Mouse (Mus musculus) urinary bladder, postnatal 14 days (tissue): ENCODE results near the gene Luc7l3.

Experiments
- DNase-seq: peaks from one replicate; pipeline ENCODE4 v3.0.0; 2021; ENCODE audit warnings: low spot score

The Luc7l3 gene

DNA sequence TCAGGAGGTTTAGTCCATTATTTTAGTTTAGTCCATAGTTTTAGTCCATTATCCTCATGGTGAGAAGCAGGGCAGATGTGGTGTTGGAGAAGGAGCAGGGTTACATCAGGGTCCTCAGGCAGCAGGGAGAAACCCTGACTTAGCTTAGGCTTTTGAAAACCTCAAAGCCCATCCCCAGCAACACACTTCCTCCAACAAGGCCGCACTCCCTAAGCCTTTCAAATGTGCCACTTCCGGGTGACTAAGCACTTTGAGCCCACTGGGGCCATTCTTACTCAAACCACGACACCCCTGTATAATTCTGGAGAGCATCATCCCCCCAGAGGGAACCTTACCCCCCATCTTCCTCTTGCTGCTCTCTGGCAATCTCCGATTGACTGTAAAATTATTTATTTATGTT, 62.0 kb downstream of the Luc7l3 start:
- no peak for DNase-seq

DNA sequence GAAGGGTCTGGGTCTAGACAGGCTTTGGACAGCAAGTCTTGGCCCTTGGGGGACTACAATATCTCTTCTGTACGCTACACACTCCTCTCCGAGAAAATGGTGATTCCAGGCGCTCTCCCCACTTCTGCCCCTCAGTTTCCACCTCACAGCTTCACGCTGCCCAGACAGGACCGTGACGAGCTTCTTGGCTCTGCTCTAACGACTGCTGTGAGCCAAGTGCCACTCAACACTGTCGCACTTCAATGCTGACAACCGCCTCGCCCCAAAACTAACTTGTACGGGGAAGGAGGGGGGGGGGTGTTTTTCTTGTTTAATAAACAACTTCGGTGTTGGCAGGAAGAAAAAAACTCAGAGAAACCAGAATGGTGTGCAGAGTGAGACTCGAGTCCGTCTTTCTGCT, 63.8 kb downstream of the Luc7l3 start:
- DNase-seq = no peak

DNA sequence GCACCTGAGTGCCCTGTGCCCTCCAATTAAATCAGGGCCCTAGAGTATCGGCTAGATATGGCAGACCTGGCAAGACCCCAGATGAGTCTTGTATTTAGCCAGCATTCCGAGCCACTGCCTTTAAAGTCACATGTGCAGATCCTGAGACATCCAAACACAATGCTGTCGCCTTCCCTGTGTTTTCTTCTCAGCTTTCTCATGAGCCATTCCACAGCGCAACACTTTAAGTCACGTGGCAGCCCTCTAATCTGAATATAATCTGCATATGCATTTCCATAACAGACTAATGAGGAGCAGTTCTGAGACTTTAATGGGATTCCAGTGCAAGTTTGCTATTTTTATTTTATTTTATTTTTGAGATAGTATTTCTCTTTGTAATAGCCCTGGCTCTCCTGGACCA, 66.1 kb downstream of the Luc7l3 start:
- DNase-seq = no peak

DNA sequence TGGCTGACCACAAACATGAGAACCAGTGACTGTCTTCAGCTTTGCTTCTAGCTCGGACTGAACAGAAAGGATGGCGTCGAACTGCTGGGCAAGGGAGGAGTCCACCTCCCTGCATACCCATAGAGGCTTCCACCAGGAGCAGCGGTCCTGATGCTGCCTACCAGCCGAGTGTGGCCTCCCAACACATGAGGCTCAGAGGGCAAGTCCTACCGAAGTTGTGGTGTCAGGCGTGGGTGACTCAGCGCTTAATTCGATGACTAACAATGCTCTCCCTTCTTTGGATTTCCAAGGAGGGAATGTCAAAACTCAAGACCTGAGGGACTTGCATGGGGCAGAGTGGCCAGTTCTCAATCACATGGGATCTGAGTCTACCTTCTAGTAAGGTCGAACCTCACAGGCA, 68.1 kb downstream of the Luc7l3 start:
- DNase-seq = no peak

DNA sequence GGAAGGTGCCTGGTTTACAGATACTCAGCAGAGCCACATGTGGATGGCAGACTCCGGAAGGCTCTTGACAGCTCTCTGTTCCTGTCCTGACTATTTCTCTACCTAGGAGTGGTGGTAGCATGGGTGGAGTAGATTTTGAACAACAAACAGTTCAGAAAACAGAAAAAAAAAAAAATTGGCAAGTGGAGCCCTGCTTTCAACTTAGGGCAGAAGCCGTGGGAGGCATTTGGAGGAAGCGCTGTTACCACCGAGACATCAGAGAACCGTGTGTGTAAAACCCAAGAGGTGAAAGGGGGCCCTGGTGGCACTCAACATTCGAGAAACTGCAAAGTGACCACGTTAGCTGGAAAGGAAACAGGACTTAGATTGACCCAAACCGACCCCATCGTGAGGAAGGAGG, 68.6 kb downstream of the Luc7l3 start:
- no peak for DNase-seq

DNA sequence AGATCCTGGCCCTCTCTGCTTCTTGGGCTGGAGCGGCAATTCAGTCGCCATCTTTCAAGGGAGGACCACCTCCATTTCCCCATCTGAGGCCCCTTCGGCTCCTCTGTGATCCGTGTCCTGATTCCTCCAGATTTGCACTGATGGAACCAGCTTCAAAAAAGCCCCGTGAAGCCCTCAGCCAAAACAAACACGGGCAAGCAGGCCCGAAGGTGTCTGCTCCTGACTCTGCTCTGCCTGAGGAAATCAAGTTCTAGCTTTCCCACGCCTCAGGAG, 75.1 kb downstream of the Luc7l3 start:
- no peak for DNase-seq

DNA sequence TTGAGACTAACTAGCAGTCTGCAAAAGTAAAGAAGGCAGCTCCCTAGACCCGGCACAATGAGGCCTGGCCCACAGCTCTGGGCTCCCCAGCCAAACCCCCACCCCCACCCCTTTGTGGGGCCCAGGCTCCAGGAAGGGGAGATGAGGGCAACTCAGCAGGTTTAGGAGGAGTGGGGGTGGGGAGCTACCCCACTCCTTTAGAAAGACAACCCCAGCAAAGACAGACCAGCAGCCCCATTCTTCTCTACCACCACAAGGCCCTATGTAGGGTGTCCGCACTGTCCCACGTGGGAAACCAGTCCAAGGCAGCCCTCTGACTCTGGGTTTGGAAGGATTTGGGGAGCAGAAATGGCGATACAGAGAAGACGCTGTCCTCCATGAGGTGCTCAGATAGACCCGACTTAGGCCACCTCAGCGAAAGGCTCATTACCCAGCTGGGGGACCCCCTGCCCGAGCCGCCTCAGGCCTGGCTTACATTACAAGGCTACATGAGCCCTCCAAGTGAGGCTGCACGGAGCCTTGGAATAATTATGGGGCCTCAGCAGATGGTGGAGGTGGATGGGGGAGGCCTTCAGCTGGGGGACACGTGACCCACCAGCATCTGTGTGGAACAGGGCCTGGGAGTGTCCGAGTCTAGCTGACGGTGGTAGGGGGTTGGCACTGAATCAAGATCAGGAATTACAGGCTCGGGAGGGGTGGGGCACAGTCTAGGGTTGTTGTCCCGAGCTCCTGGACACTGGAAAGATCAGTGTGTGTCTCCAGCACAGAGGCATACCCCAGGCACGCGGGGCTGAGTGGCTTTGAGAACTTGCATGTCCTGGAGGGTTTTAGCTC, 75.6 kb downstream of the Luc7l3 start, which contains the start of gene Wfikkn2:
Wfikkn2 (minus strand) TSS at position 51 of the 834 bp plus-strand sequence.
- no peak for DNase-seq

DNA sequence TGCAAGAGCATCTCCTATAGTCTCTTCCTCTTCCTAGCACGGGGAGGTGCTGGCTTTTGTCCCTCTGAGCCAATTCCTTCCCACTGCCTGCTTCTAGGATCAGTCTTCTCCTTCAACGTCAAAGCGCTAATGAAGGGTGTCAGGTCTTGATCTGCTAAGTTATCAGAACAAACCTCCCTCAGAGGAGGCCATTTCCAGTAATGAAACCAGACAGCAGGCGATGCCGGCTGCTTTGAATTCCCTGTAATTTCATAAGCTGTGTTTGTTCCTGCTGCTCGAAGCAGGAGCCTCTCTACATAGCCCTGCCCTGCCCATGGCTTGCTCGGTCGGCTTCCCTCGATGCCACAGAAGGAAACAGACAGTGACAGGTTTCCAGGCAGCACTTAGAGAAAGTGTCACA, 77.4 kb downstream of the Luc7l3 start:
- no peak for DNase-seq

DNA sequence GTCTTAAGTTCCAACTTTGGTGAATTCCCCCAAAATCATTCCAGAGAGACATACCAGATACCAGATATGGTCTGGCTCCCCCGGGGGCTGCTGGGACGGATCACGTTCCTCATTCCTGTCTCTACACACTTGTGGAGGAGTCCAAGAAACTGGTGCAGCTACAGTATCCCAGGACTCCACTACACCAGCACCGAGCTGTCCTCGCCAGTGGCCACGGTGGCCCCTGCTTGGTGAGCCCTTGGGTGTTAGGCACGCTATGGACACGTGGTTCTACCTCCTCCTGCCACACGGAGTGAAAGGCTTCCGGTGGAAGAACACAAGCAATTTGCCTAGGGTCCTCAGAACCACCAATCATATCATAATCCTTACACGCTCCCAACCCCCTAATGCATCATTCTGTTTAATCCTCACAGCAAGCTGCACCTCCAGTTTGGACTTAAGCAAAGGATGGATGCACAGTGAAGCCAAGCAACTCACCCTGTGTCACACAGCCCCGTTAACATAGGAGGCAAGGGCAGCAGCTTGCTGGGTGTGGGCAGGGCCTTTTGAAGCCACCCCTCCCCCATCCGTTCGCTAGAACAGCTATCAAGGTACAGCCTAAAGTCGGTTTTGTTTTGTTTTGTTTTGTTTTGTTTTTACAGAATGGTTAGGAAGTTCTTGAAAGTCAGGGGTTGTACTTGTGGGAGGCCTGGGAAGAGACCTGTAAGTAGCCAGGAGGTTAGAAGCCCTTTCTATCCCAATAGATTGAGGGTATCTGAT, 78.2 kb downstream of the Luc7l3 start:
- DNase-seq = no peak

DNA sequence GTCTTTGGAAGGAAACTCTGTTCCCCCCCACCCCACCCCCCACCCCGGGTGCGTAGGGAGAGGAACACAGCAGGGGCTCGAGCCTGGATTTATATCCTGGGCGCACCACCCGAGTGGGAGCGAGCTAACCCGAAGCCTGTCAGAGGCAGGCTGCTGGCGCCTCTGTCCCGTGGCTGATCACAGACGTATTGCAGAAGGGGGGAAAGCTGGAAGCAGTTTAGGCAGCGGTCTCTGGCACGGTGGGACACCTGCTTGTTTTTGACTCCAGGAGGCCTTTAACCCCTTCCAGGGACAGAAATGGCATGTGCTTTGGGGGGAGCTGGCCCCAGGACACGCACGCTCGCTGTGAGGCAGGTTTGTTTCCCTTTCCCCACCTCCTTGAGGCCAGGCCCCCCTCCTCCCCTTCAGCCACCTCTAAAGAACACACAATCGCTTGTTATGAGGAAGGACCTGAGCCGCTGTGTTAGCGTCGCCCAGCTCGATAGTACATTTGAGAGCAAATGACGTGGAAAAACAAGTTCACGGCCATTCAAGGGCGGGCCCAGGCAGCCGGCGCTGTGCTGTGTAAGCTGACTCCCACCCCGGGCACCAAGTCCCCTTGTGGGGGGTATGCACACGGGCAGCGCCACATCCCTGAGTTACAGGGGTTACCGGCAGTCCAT, 78.9 kb downstream of the Luc7l3 start:
- DNase-seq = no peak

DNA sequence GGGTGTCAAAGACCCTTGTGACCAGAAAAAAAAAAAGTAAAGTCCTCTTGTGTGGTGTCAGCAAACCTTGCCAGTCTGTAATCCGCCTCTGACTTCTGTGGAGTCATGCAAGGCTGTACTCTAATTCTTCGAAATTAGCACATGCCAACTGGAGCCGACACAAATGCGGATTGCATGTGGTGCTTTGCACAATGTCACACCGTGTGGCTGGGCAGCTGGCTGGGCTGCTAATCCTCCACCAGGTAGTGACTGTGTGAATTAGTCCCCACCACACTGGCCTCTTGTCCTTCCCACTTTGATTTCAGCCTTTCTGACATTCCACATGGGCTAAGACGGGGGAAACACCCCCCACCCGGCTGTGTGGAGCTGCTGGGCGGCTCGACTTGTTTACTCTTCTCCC, 82.1 kb downstream of the Luc7l3 start:
- DNase-seq = no peak

DNA sequence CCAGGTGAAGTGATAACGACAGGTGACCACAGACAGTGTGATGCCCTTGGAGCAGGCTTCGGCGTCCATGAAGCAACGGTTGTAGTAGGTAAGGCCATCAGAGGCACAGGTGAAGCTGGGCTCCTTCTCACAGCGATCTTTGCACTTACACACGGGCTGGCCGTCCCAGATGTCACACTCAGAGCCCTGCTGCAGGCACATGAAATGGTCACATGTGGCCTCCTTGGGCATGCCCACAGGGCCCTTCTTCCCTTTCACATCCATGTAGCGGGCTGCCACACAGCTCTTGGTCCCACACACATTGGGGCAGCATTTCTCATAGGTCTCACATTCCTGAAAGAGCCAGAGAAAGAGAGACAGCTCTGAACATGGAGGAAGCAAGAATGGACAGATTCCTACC, 83.0 kb downstream of the Luc7l3 start:
- no peak for DNase-seq
